In genomic region chr11:24688160-24688782, GRCm38 (mm10) we compare ENCODE assay signal across 27 mouse cellular contexts.
"Had no signal": no experiment of that assay in that cellular context is flagged by ENCODE, and none has a peak within 500 bp of the region (broad histone marks: within the 10 kb centered on the region; RNA-seq: fewer than 3 reads in every experiment).

No protein-coding gene starts in this region.

- H3K27me3 ChIP-seq: embryonic facial prominence, embryonic 12.5 days; embryonic facial prominence, embryonic 13.5 days; embryonic facial prominence, embryonic 15.5 days; forebrain, embryonic 15.5 days had no signal

- H3K4me2 ChIP-seq: embryonic facial prominence, embryonic 12.5 days; embryonic facial prominence, embryonic 13.5 days; embryonic facial prominence, embryonic 15.5 days; forebrain, embryonic 12.5 days; forebrain, embryonic 13.5 days; forebrain, embryonic 15.5 days had no signal

- DNase-seq: cerebellum, adult 8-10 months; cerebellum, adult 9-10 months; cerebellum, adult 9-11 months; cerebellum, postnatal 10 days; cerebellum, postnatal 14 days; cerebellum, postnatal 25 days; cerebellum, postnatal 36 days; embryo, embryonic 11 days; forebrain, postnatal 0 days; gastrocnemius, adult 2 months; gastrocnemius, postnatal 10 days; gastrocnemius, postnatal 14 days; gastrocnemius, postnatal 25 days; gastrocnemius, postnatal 36 days; heart, adult 11 months; heart, adult 2 months had no signal

- H3K36me3 ChIP-seq: embryonic facial prominence, embryonic 10.5 days; embryonic facial prominence, embryonic 12.5 days; embryonic facial prominence, embryonic 13.5 days; embryonic facial prominence, embryonic 15.5 days; forebrain, embryonic 10.5 days; forebrain, embryonic 12.5 days; forebrain, embryonic 15.5 days had no signal

- H3K4me1 ChIP-seq: embryonic facial prominence, embryonic 10.5 days; embryonic facial prominence, embryonic 12.5 days; embryonic facial prominence, embryonic 13.5 days; embryonic facial prominence, embryonic 15.5 days; forebrain, embryonic 15.5 days had no signal

- H3K4me3 ChIP-seq: embryonic facial prominence, embryonic 10.5 days; embryonic facial prominence, embryonic 12.5 days; embryonic facial prominence, embryonic 13.5 days; embryonic facial prominence, embryonic 15.5 days; erythroblast, embryonic 14.5 days; forebrain, embryonic 10.5 days; forebrain, embryonic 12.5 days; forebrain, embryonic 13.5 days; forebrain, embryonic 15.5 days; gastrocnemius, adult 2 months; heart, adult 2 months had no signal

- ATAC-seq: forebrain, embryonic 13.5 days; forebrain, embryonic 14.5 days; forebrain, embryonic 15.5 days; forebrain, embryonic 16.5 days; forebrain, postnatal 0 days had no signal

- H3K27ac ChIP-seq: embryonic facial prominence, embryonic 10.5 days; embryonic facial prominence, embryonic 12.5 days; embryonic facial prominence, embryonic 13.5 days; embryonic facial prominence, embryonic 15.5 days; forebrain, embryonic 10.5 days; forebrain, embryonic 12.5 days; forebrain, embryonic 13.5 days; forebrain, embryonic 15.5 days; gastrocnemius, adult 2 months; heart, adult 2 months had no signal

- H3K9ac ChIP-seq: embryonic facial prominence, embryonic 12.5 days; embryonic facial prominence, embryonic 13.5 days; embryonic facial prominence, embryonic 15.5 days; forebrain, embryonic 12.5 days; forebrain, embryonic 13.5 days; forebrain, embryonic 15.5 days; forebrain, postnatal 0 days had no signal

- H3K9me3 ChIP-seq: embryonic facial prominence, embryonic 10.5 days; embryonic facial prominence, embryonic 12.5 days; embryonic facial prominence, embryonic 13.5 days; embryonic facial prominence, embryonic 15.5 days; forebrain, embryonic 10.5 days; forebrain, embryonic 12.5 days; forebrain, embryonic 13.5 days; forebrain, embryonic 15.5 days had no signal
